Mouse (Mus musculus): ENCODE data around the gene Ralb.

The Ralb gene

GRCm38 (mm10) chr1:119457993-119458605 lies 46.5 kb downstream of the Ralb start:
- no peak for ATAC-seq (ENCODE audit: insufficient number of reproducible peaks, low FRiP score, low TSS enrichment)

- ATAC-seq (ENCODE audit: insufficient number of reproducible peaks, low FRiP score, low TSS enrichment): no peak
Measured at GRCm38 (mm10) chr1:119457528-119457855, 47.1 kb downstream of the Ralb start.

GRCm38 (mm10) chr1:119456671-119457527 lies 47.7 kb downstream of the Ralb start:
- ATAC-seq (ENCODE audit: insufficient number of reproducible peaks, low FRiP score, low TSS enrichment): no peak

GRCm38 (mm10) chr1:119453731-119454130 lies 50.9 kb downstream of the Ralb start:
- ATAC-seq (ENCODE audit: insufficient number of reproducible peaks, low FRiP score, low TSS enrichment): no peak

- ATAC-seq (ENCODE audit: insufficient number of reproducible peaks, low FRiP score, low TSS enrichment): no peak
Measured at GRCm38 (mm10) chr1:119451417-119451816, 53.2 kb downstream of the Ralb start.

- no peak for ATAC-seq (ENCODE audit: insufficient number of reproducible peaks, low FRiP score, low TSS enrichment)
Measured at GRCm38 (mm10) chr1:119450651-119451345, 53.8 kb downstream of the Ralb start.

GRCm38 (mm10) chr1:119446753-119447283 lies 57.8 kb downstream of the Ralb start:
- no peak for ATAC-seq (ENCODE audit: insufficient number of reproducible peaks, low FRiP score, low TSS enrichment)

- no peak for ATAC-seq (ENCODE audit: insufficient number of reproducible peaks, low FRiP score, low TSS enrichment)
Measured at GRCm38 (mm10) chr1:119443591-119444350, 60.8 kb downstream of the Ralb start.

GRCm38 (mm10) chr1:119442901-119443300 lies 61.7 kb downstream of the Ralb start:
- no peak for ATAC-seq (ENCODE audit: insufficient number of reproducible peaks, low FRiP score, low TSS enrichment)

GRCm38 (mm10) chr1:119438105-119438637 lies 66.4 kb downstream of the Ralb start:
- ATAC-seq (ENCODE audit: insufficient number of reproducible peaks, low FRiP score, low TSS enrichment): no peak

GRCm38 (mm10) chr1:119437401-119437800 lies 67.2 kb downstream of the Ralb start:
- ATAC-seq (ENCODE audit: insufficient number of reproducible peaks, low FRiP score, low TSS enrichment): no peak

GRCm38 (mm10) chr1:119424141-119424860 lies 80.3 kb downstream of the Ralb start:
- no peak for ATAC-seq (ENCODE audit: insufficient number of reproducible peaks, low FRiP score, low TSS enrichment)

- ATAC-seq (ENCODE audit: insufficient number of reproducible peaks, low FRiP score, low TSS enrichment): no peak
Measured at GRCm38 (mm10) chr1:119423510-119423909, 81.1 kb downstream of the Ralb start.

GRCm38 (mm10) chr1:119422460-119423015 lies 82.1 kb downstream of the Ralb start:
- no peak for ATAC-seq (ENCODE audit: insufficient number of reproducible peaks, low FRiP score, low TSS enrichment)

- 0 out of 2 replicates have a peak, but pooled peaks have one; percentile 31 for ATAC-seq (ENCODE audit: insufficient number of reproducible peaks, low FRiP score, low TSS enrichment)
Measured at GRCm38 (mm10) chr1:119421576-119422421, 82.8 kb downstream of the Ralb start, which contains the start of gene Inhbb. Gene Inhbb, minus strand, starts transcription at chr1:119422248.

GRCm38 (mm10) chr1:119420984-119421575 lies 83.5 kb downstream of the Ralb start:
- ATAC-seq (ENCODE audit: insufficient number of reproducible peaks, low FRiP score, low TSS enrichment): no peak
